Mouse (Mus musculus) neural tube, embryonic 15.5 days (tissue): ENCODE measurements at regions not wholly inside any gene's neighbourhood (a gene's known extent, or its start where the extent isn't known, plus 50 kb on each side); places are given as distances from the start of the nearest gene placed in this dataset.

ENCODE experiments used
- ATAC-seq: fragments of 200-750 bp; cut with Nextera tagmentation; 2 replicates; pipeline ENCODE4 v1.8.0; 2017; ENCODE audit warnings: mild to moderate bottlenecking, moderate TSS enrichment, moderate library complexity; ENCODE audit not compliant: low FRiP score
- H3K27ac ChIP-seq: fragments of 300-500 bp; sonication (generic); replicated peaks from 2 replicates; pipeline ENCODE4 v1.5.1; 2015; ENCODE audit warnings: mild to moderate bottlenecking, inconsistent platforms
- H3K27me3 ChIP-seq: fragments of 300-500 bp; sonication (generic); replicated peaks from 2 replicates; pipeline ENCODE4 v1.6.1; 2015; ENCODE audit warnings: inconsistent platforms
- H3K36me3 ChIP-seq: fragments of 300-500 bp; sonication (generic); 2 replicates; pipeline ENCODE4 v1.6.1; 2015; ENCODE audit warnings: inconsistent platforms
- H3K4me1 ChIP-seq: fragments of 300-500 bp; sonication (generic); 2 replicates; pipeline ENCODE4 v1.6.1; 2015; ENCODE audit warnings: inconsistent platforms
- H3K4me2 ChIP-seq: fragments of 300-500 bp; sonication (generic); 2 replicates; pipeline ENCODE4 v1.6.1; 2015; ENCODE audit warnings: inconsistent platforms, mild to moderate bottlenecking, moderate library complexity
- H3K4me3 ChIP-seq: fragments of 300-500 bp; sonication (generic); replicated peaks from 2 replicates; pipeline ENCODE4 v1.5.1; 2015; ENCODE audit warnings: mild to moderate bottlenecking, inconsistent platforms
- H3K9ac ChIP-seq: fragments of 300-500 bp; sonication (generic); replicated peaks from 2 replicates; pipeline ENCODE4 v1.6.1; 2015; ENCODE audit warnings: mild to moderate bottlenecking, inconsistent platforms
- H3K9me3 ChIP-seq: fragments of 300-500 bp; sonication (generic); replicated peaks from 2 replicates; pipeline ENCODE4 v1.6.1; 2016; ENCODE audit warnings: inconsistent platforms
- WGBS: fragments of 180-500 bp; shearing (Covaris S2); methylation state at CpG from one replicate; pipeline ENCODE4 v1.1.7; 2015; ENCODE audit warnings: mixed read lengths; 5-methylcytosine and 5-hydroxymethylcytosine counted together

DNA sequence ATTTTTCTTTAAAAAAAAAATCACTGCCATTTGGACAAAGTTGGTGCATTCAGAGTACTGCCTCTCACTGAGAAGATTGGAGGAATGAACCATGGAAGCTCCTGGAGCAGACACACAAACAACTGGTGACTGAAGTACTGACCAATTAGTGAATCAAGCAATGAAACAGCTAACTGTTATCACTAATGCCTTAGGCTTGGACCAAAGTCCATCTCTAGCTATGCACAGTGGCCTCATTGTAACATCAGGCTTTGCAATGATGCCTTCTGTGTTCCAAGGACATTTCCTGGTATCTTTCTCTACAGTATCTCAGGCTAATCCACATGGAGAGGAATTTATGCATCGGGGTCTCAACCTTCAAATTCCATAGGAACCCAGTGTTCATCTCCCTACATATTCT lies 123.2 kb upstream of the Nsun2 start:
- Histone ChIP-seq H3K27me3 (no peaks in the 10 kb centered on the region), H3K4me3 (no peak overlapping the region), H3K4me2 (no peak overlapping the region), H3K4me1 (no peaks in the 10 kb centered on the region), H3K9ac (no peak overlapping the region), H3K27ac (no peak overlapping the region), H3K9me3 (no peaks in the 10 kb centered on the region), H3K36me3 (no peaks in the 10 kb centered on the region)
- ATAC-seq, result no peak
- 93% methylated on average over 1 of the region's 1 CpGs for WGBS

DNA sequence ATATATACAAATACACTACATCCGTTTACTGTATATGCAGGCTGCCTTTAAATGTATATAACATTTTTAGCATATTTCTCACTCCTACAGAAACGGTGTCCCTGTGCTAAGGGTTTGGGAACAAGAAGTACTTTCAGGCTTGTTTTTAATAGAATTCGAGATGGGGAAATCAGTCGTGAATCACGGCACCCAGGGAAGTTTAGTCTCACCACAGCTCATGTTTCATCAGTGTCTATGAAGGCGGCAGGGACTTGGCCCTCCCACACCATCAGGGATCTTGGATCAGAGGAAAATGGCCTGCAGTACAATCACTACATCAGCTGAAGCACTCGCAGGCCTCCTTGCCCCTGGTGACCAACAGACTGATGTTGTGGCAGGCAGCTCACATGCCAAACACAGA lies 118.7 kb upstream of the Nsun2 start:
- no peak overlapping the region for H3K4me3 ChIP-seq
- no peaks in the 10 kb centered on the region for H3K36me3 ChIP-seq
- no peak overlapping the region for H3K27ac ChIP-seq
- H3K9me3 ChIP-seq, result no peaks in the 10 kb centered on the region
- no peak overlapping the region for H3K4me2 ChIP-seq
- no peak for ATAC-seq
- WGBS, result 83% methylated on average over 7 of the region's 7 CpGs
- H3K27me3 ChIP-seq, result no peaks in the 10 kb centered on the region
- no peak overlapping the region for H3K9ac ChIP-seq
- no peaks in the 10 kb centered on the region for H3K4me1 ChIP-seq

GRCm38 (mm10) chr13:69416726-69417125 lies 116.8 kb upstream of the Nsun2 start:
- ATAC-seq, result no peak
- Histone ChIP-seq H3K27ac (no peak overlapping the region), H3K4me2 (no peak overlapping the region), H3K4me1 (no peaks in the 10 kb centered on the region), H3K9ac (no peak overlapping the region), H3K9me3 (no peaks in the 10 kb centered on the region), H3K36me3 (no peaks in the 10 kb centered on the region), H3K27me3 (no peaks in the 10 kb centered on the region), H3K4me3 (no peak overlapping the region)
- WGBS, result 82% methylated on average over 2 of the region's 2 CpGs

GRCm38 (mm10) chr13:69417855-69418478 lies 115.6 kb upstream of the Nsun2 start:
- no peak overlapping the region for H3K4me2 ChIP-seq
- no peaks in the 10 kb centered on the region for H3K27me3 ChIP-seq
- H3K9me3 ChIP-seq, result no peaks in the 10 kb centered on the region
- no peak overlapping the region for H3K9ac ChIP-seq
- H3K4me1 ChIP-seq, result 0 out of 2 replicates have a peak, but pooled peaks cover 5% of the 10 kb centered on the region
- H3K27ac ChIP-seq, result no peak overlapping the region
- 0 out of 2 replicates have a peak, but pooled peaks have one; percentile 6 for ATAC-seq
- H3K36me3 ChIP-seq, result no peaks in the 10 kb centered on the region
- H3K4me3 ChIP-seq, result no peak overlapping the region
- WGBS, result 76% methylated on average over 14 of the region's 14 CpGs

DNA sequence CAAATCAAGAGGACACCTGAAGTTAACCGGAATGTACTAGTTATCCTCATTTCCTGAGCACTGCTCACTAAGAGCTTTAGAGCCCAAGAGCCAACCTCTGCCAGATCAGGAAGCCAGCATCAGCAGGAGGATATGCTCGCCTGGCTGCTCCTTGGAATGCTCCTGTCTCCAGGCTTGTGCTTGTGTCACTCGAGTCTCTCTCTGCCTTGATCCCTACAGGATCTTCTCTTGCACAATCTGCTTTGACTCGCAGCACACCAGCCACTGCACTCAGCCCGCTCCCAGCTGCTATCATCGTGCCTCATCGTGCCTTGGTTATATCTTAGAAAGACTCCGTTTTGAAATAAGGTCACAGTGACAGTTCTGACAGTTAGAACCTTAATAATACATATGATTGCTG lies 113.4 kb upstream of the Nsun2 start:
- no peaks in the 10 kb centered on the region for H3K36me3 ChIP-seq
- no peaks in the 10 kb centered on the region for H3K9me3 ChIP-seq
- no peaks in the 10 kb centered on the region for H3K27me3 ChIP-seq
- H3K27ac ChIP-seq, result no peak overlapping the region
- no peak for ATAC-seq
- no peak overlapping the region for H3K4me2 ChIP-seq
- WGBS, result 85% methylated on average over 8 of the region's 8 CpGs
- H3K9ac ChIP-seq, result no peak overlapping the region
- H3K4me3 ChIP-seq, result no peak overlapping the region
- H3K4me1 ChIP-seq, result 0 out of 2 replicates have a peak, but pooled peaks cover 5% of the 10 kb centered on the region

GRCm38 (mm10) chr13:69421966-69422365 lies 111.6 kb upstream of the Nsun2 start:
- ATAC-seq, result no peak
- Histone ChIP-seq H3K4me1 (peaks cover 14% of the 10 kb centered on the region), H3K27ac (no peak overlapping the region), H3K4me2 (no peak overlapping the region), H3K36me3 (no peaks in the 10 kb centered on the region), H3K27me3 (no peaks in the 10 kb centered on the region), H3K9me3 (no peaks in the 10 kb centered on the region), H3K4me3 (no peak overlapping the region), H3K9ac (no peak overlapping the region)

DNA sequence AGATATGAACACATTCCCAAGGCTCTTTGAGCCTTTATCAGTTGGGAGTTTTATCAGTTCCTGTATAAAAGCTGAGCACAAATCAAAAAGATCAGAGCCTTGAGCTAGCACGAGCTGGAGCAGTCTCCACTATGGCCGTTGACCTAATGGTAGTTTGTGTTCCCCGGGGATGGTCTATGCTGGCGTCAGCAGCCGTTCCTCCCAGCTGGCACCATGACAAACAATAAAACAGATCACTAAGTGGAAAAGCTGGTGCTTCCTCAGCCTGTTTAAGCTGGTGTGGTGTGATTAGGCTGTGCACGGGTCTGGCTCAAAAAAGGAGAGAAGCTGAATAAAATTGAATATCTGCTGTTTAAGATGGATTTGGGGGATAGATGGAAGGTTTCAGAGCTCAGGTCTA lies 107.4 kb upstream of the Nsun2 start:
- no peak overlapping the region for H3K4me3 ChIP-seq
- H3K4me2 ChIP-seq, result no peak overlapping the region
- 11% methylated on average over 6 of the region's 6 CpGs for WGBS
- H3K4me1 ChIP-seq, result peaks cover 27% of the 10 kb centered on the region
- no peak overlapping the region for H3K9ac ChIP-seq
- no peaks in the 10 kb centered on the region for H3K36me3 ChIP-seq
- 0 out of 2 replicates have a peak overlapping the region, but pooled peaks have one; percentile 13 for H3K27ac ChIP-seq
- H3K27me3 ChIP-seq, result no peaks in the 10 kb centered on the region
- no peaks in the 10 kb centered on the region for H3K9me3 ChIP-seq
- ATAC-seq, result peak; percentile 23; the same call in 1 of the 2 replicates

DNA sequence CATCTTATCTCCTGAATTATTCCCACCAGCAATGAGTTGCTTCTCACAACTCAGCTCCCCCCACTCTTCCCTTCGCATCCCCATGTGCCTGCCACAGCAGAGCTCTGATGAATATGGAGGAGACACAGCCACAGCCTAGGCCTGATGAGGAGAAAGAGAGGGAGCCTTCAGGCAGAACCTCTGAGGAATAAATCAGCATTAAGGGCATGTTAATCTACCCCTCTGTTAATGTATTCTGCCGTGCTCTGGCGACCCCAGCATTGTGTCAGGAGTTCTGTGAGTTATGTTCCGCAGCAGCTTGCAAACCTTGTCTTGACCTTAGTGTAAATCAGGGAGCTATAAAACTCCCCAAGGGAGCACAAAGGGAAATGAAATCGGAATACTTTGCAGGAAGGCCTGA lies 104.0 kb upstream of the Nsun2 start:
- Histone ChIP-seq H3K4me2 (no peak overlapping the region), H3K9me3 (no peaks in the 10 kb centered on the region), H3K27ac (peak overlapping the region; percentile 52), H3K36me3 (no peaks in the 10 kb centered on the region), H3K27me3 (no peaks in the 10 kb centered on the region), H3K4me1 (peaks cover 26% of the 10 kb centered on the region), H3K4me3 (no peak overlapping the region), H3K9ac (no peak overlapping the region)
- peak; percentile 79 for ATAC-seq
- 7% methylated on average over 5 of the region's 5 CpGs for WGBS

GRCm38 (mm10) chr13:69433461-69434323 lies 99.9 kb upstream of the Nsun2 start:
- no peaks in the 10 kb centered on the region for H3K36me3 ChIP-seq
- no peak overlapping the region for H3K27ac ChIP-seq
- no peak for ATAC-seq
- no peaks in the 10 kb centered on the region for H3K9me3 ChIP-seq
- WGBS, result 61% methylated on average over 8 of the region's 8 CpGs
- no peaks in the 10 kb centered on the region for H3K27me3 ChIP-seq
- no peak overlapping the region for H3K4me2 ChIP-seq
- H3K4me1 ChIP-seq, result peaks cover 19% of the 10 kb centered on the region
- H3K4me3 ChIP-seq, result no peak overlapping the region
- H3K9ac ChIP-seq, result no peak overlapping the region

GRCm38 (mm10) chr13:69439486-69439885 lies 94.1 kb upstream of the Nsun2 start:
- no peak for ATAC-seq

GRCm38 (mm10) chr13:69441798-69442197 lies 91.7 kb upstream of the Nsun2 start:
- no peak overlapping the region for H3K27ac ChIP-seq
- no peaks in the 10 kb centered on the region for H3K36me3 ChIP-seq
- no peak overlapping the region for H3K4me2 ChIP-seq
- no peak overlapping the region for H3K9ac ChIP-seq
- no peaks in the 10 kb centered on the region for H3K4me1 ChIP-seq
- H3K4me3 ChIP-seq, result no peak overlapping the region
- no peaks in the 10 kb centered on the region for H3K9me3 ChIP-seq
- ATAC-seq, result peak; percentile 47; the same call in 1 of the 2 replicates
- 31% methylated on average over 1 of the region's 1 CpGs for WGBS
- H3K27me3 ChIP-seq, result no peaks in the 10 kb centered on the region

More at GRCm38 (mm10) chr13:69439486-69439885, 94.1 kb upstream of the Nsun2 start:
- Histone ChIP-seq H3K27me3 (no peaks in the 10 kb centered on the region), H3K4me1 (peaks cover 3% of the 10 kb centered on the region; the same call in 1 of the 2 replicates), H3K36me3 (no peaks in the 10 kb centered on the region), H3K27ac (no peak overlapping the region), H3K4me3 (no peak overlapping the region), H3K9me3 (no peaks in the 10 kb centered on the region), H3K9ac (no peak overlapping the region), H3K4me2 (no peak overlapping the region)
- 91% methylated on average over 9 of the region's 9 CpGs for WGBS

DNA sequence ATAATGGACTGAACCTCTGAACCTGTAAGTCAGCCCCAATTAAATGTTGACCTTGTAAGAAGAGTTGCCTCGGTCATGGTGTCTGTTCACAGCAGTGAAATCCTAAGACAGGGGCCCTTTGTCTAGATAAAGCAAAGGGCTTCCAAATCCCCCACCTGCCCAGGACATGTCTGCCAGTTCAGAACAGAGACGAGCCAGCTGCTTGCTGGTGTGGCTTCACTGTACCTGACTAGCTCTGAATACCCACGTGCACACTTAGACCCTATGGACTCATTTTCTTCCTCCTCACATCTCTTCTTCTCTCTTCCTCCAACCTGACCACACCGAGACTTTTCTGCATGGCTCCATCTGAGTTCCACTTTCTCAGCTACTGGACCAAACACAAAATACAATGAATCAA lies 87.9 kb upstream of the Nsun2 start:
- H3K4me2 ChIP-seq, result no peak overlapping the region
- 84% methylated on average over 4 of the region's 4 CpGs for WGBS
- no peak overlapping the region for H3K4me3 ChIP-seq
- H3K36me3 ChIP-seq, result no peaks in the 10 kb centered on the region
- H3K4me1 ChIP-seq, result no peaks in the 10 kb centered on the region
- H3K27ac ChIP-seq, result no peak overlapping the region
- no peaks in the 10 kb centered on the region for H3K9me3 ChIP-seq
- no peak overlapping the region for H3K9ac ChIP-seq
- no peaks in the 10 kb centered on the region for H3K27me3 ChIP-seq
- ATAC-seq, result no peak
